Mouse (Mus musculus): Measurements from ENCODE around the gene Gm45717.
"Not testable (repeated sequence)": the region's sequence is repeated elsewhere in the genome, so short reads cannot be mapped to it uniquely, and the experiment has no call there.

Gene Gm45717

DNA sequence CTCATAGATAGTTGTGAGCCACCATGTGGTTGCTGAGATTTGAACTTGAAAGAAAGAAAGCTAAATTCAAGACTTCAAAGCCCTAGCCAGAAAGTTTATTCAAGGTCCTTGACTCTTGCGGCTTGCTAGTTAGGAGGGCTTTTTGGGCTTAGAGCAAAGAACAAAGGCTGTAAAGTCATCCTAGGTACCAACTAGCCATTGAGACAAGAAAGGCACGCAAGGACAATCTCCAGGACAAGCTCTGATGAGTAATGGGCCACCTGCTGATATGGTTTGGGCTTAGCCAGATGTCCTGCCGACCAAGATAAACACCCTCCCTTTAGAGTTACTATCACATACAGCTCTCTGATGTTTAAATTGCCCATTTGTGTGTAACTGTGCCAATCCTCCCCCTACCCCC lies 13.0 kb upstream of the Gm45717 start:
- not testable (repeated sequence) for DNase-seq (ENCODE audit: low read depth, low spot score)

DNA sequence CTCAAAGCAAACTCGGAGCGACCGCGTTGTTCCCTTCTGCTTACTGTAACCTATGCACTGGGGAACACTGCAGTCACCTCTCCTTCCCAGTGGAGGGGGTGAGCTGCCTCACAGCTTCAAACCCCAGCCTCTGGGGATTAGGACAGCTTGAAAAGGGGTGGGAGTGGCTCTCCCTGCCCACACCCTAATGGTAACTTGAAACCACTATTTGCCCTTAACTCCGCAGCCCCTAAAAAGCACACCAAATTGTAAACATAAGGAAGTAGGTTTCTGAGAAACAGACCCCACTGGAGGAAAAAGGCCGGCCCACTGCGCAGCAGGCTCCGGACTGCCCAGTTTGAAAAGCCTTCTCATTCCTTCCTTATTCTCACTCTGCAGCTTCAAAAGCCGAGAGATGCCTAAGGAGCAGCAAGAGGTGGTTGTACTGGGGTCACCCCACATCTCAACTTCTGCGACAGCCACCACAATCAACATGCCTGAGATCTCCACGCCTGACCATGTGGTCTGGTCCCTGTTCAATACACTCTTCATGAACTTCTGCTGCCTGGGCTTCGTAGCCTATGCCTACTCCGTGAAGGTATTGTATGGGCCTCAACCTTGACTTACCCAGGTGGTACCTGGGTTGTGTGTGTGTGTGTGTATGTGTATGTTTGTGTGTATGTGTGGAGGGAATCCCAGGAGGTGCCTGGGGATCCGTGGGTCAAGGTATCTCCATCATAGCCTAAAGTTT lies 12.3 kb upstream of the Gm45717 start:
- peak; percentile 91 for DNase-seq (ENCODE audit: low read depth, low spot score)

DNA sequence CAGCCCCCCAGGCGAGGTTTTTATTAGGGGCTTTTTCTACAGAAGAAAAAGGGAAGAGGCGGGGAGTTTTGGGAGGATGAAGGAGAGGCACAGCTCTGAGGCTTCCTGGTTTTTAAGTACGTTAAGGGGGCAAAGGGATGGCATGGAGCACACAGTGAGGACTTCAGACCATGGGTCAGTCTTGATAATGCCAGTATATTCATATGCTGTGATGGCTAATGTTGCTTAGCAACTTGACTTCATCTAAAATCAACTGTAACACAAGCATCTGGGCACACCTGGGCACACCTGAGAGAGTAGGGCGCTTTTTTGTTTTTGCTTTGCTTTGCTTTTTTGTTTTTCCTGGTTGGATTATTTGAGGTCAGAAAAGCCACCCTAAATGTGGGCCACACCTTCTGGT lies 11.2 kb upstream of the Gm45717 start, which contains the start of gene Ifitm1:
TSS of gene Ifitm1 (plus strand) at position 301 of the 400 bp plus-strand sequence.
- DNase-seq (ENCODE audit: low read depth, low spot score) = no peak

DNA sequence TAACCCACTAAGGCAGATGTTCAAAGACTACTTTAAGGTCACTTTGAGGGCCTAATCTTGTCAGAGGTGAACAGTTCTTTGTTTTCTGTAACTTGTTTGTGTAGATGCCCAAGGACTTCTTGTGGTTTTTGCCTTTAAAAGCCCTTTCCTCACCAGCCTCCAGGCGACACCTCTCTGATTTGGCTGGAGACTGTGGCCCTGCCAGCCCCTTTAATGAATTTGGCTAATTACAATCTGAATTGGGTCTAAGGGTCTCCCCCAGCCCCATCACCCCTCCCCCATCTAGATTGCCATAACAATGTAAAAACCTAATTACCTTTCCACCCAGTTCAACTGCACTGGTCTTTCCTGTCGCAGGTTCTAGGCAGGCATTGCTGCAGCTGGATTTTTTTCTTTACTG lies 7.0 kb upstream of the Gm45717 start:
- DNase-seq (ENCODE audit: low read depth, low spot score) = peak; percentile 57

DNA sequence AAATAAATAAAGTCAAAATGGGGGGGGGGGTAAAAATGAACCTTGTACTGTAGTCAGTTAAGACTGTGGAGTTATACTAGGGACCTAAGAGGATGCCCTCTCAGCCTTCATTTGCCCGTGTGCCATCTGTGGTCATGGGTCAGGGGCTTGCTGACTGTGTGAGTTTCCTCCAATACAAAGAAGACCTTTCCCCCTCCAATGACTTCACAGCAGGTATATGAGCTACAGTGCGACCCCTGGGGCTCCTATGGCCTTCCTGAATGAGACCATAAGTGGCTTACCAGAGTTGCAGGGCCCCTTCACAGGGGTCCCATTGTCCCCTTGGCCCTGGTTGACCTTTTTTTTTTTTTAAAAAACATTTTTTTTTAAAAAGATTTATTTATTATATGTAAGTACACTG lies 5.7 kb upstream of the Gm45717 start:
- no peak for DNase-seq (ENCODE audit: low read depth, low spot score)

DNA sequence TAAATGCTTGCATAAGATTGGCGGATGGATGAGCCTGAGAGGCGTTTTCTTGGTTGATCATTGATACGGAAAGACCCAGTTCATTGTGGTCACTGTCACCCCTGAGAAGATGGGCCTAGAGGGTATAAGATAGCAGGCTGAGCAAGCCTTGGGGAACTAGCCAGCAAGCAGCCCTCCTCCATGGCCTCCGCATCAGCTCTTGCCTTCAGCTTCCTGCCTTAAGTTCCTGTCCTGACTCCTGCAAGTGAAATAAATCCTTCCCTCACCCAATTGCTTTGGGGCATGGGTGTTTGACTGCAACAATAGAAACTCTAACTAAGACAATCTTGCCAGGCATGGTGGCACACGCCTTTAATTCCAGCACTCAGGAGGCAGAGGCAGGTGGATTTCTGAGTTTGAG lies 4.3 kb upstream of the Gm45717 start:
- DNase-seq (ENCODE audit: low read depth, low spot score) = peak; percentile 71

DNA sequence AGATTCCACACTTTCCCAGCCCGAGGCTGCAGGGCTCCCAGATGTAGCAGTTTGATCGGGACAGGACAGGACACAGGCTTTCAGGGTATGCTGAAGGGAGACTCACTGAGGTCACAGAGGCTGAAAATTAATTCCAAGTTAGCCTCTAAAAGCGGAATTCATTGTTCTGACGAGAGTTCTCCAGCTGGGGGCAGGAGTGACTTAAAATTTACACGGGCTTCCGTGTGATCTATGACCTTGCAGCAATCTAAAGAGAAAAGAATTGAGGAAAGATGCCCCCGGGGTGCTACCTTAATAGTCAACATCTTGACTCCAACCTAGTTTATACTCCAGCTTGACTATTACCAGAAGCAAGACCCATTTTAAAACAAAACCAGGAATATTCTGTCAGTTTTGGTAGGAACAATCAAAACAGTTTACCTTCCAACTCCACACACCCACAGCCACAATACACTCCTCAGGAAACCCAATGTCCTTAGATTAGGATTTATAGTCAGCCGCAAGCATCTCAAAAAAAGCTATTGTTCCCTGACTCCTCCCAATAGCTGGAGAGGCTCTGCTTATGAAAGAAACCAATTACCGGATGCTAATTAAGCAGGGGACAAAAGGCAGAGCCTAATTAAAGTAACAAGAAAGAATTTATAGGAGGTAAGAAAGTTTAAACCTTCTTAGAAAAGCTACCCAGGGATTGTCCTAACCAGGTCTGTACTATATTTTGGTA lies 3.6 kb upstream of the Gm45717 start:
- DNase-seq (ENCODE audit: low read depth, low spot score) = peak; percentile 95

DNA sequence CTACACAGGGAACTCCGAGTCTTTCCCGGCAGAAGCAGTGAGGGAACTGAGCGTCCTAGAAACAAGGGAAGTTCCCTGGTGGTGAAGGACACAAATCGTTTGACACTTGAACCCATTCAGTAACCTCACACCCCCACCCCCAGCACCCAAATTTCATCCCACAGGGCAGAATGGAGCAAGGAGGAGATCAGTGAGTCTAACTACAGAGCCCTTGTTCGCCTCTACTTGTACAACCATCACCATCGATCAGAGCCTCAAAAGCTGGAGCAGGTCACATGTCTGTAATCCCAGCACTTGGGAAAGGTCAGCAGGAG lies 776 bp upstream of the Gm45717 start:
- no peak for DNase-seq (ENCODE audit: low read depth, low spot score)

DNA sequence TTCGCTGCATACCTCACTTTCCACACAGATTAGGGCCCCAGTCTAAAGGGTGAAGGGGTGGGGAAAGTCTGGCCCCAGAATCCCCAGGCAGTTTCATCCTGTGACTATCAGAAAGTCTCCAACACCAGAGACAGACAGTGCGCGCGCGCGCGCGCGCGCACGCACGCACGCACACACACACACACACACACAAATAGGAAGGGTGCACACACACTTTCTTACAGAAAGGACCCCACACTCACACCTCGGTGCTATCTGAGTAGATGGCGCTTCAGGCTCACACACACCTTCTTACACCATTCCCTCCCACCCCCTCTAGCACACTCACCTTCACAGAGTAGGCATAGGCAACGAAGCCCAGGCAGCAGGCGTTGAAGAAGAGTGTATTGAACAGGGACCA lies 395 bp downstream of the Gm45717 start:
- peak; percentile 50 for DNase-seq (ENCODE audit: low read depth, low spot score)

DNA sequence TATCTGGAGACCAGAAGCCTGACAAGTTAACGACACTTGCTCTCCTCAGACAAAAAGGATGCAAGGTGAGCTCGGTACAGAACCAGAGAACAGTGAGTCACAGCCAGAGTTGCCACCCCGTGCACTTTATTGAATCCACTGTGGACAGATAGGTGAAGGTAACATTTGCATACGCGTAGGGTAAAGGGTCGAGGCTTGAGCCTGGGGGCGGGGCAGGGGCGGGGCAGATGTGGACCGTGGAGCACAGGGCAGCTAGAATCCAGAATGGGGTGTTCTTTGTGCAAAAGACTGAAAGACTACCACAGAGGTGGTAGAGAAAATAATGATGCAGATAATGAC lies 1.0 kb downstream of the Gm45717 start:
- DNase-seq (ENCODE audit: low read depth, low spot score) = peak; percentile 62

DNA sequence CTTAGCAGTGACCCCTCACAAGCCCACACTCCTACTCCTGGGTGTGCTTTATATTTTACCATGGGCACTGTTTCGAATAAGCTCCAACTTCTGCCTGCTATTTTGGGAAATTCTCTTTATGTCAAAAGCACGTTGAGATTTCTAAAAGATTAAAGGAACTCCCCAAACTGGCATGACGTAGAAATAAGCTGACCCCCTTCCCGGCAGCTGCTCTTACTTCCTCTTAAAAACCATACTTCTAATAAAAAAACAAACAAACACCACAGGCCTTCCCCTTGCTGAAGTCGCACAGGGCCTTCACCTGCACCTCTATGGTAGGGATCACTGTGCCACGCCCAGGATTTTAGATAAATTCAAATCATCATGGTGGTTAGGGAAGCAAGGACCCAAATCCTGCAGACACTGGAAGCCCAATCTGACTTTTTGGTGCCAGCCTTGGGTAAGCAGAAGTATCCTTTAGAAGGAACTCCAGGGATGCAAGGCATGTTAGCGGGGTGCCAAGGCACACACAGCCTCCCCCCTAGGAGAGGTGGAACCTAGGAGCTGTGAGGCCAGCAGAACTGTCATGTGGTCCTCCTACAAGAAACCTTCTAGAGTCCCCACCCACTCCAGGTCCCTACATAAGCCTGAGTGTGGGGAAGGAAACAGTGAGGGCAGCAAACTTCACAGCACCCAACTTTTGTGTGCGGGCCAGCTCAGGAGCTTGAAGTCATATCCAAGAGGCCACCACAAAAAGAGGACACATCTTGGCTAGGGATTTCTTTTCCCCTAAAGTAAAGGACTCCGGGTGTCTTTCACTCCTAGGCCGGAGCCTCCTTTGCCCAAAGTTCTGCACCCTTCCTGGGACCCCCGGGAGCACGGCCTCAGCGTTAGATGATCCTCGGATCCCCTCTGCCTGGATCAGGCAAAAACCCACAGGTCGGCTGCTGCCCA lies 1.7 kb downstream of the Gm45717 start:
- no peak for DNase-seq (ENCODE audit: low read depth, low spot score)

DNA sequence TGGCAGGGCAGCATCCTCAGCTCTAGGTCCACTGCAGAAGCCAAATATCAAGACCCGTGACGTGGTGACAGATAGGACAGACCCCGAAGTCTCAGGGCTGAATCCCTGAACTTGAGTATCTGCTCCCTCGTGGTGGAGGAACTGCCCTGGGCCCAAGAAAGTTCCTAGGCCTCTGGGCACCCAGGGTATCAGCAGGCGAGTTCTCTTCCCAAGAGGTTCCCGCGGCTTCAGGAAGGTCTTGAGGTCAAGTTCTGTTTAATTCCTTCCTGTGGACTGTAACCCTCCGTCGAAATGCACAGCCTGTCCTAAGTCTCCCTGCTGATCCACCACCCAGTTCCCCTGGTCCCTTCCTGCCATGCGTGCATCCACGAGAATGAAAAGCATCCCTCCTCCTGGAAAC lies 2.6 kb downstream of the Gm45717 start:
- DNase-seq (ENCODE audit: low read depth, low spot score) = no peak

DNA sequence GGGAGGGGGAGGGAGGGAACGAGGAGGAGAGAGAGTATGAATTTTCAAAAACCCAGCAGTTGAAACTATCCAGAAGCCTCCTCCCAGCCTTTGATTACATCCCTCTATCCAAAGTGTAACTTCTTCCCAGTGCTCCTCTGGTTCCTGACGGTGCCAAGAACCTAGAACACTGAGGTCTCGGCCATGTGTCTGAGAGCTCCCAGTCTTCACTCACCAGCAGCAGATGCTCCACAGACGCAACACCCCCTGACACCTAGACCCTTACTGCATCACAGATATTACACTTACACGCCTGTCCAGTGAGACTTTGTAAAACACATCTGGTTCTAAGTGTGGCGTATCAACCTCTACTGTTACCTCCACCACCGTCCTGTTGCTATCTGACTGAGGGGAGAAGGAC lies 3.3 kb downstream of the Gm45717 start:
- DNase-seq (ENCODE audit: low read depth, low spot score) = no peak

DNA sequence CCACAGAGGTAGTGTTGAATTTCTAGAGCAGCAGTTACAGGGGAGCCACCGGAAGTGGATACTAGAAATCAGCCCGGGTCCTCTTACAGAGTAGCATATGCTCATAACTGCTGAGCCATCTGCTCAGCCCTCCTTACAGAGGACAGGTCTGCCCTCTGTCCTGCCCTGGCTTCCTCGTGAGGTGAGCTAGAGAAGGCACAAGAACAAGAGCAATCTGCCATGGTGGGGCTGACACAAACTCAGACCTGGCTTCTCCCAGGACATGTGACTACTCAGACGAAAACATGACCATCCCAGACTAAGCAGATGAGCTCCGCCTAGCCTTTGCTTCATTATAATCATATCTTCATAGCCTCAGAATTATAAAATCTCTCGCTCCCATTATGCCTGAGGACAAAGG lies 4.0 kb downstream of the Gm45717 start:
- DNase-seq (ENCODE audit: low read depth, low spot score) = no peak

DNA sequence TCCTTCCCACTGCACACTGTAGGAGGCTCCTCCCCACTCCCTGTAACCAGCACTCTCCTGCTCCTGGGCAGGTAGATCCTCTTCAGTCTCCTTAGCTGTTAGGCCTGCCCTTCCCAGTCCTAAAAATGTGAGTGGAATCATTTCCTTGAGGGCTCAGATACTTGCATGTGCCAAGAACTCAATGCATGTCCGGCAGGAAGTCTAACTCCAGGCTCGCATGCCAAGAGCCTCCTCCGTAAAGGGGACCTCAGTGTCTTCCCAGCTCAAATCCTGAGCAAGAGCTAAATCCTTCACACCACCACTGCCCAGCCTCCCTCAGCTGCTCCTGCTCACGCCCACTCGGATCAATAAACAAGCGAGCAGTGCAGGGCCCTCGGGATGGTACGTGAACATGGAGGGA lies 4.7 kb downstream of the Gm45717 start:
- no peak for DNase-seq (ENCODE audit: low read depth, low spot score)

DNA sequence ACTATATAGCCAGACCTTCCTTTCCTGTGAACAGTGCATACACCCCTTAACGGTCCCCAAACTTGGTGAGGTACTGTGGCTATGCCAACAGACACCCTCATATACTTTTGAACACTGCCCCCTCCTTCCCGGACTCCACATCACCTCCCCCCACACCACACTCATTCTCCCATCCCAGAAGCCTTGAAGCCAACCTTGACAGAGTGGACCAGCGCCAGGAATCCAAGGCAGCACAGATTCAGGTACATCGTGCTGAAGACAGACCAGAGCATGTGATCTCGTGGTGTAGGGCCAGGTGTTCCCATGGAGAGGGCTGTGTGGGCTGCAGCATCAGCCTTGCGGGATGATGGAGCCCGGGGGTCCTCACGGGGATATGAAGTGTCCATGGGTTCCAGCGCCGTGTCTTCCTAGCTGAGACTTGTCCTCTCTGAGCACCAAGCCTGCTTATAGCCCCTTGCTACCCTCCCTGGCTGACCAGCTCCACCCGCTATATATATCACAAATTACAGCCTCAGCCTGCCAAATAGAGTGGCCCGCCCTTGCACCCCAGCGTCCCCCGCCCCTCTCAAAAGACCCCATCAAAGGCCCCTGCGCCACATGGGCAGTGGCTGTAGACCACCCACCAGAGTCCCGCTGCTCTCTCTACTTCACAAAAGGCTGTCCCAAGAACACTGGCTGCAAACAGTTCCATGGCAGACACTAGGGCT lies 5.8 kb downstream of the Gm45717 start, which contains the start of gene Ifitm5:
TSS of gene Ifitm5 (minus strand) at position 468 of the 707 bp plus-strand sequence.
- no peak for DNase-seq (ENCODE audit: low read depth, low spot score)

DNA sequence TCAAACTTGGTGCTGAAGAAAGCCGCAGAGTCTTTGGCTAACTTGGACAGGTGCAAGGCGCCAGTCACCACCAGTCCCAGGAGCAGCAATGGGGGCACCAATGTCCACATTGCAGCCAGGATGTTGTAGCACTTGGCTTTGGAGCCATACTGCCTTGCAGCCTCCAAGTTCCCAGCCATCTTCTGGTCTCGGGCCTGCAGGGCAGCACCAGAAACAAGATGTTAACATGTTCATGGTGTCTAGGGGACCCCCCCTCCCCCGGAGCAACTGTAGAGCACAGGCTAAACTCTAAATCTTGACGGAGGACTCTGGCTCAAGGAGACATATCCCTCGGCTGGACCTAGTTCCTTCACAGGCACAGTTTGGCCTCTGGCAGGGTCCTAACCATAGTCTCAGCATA lies 6.5 kb downstream of the Gm45717 start:
- no peak for DNase-seq (ENCODE audit: low read depth, low spot score)

DNA sequence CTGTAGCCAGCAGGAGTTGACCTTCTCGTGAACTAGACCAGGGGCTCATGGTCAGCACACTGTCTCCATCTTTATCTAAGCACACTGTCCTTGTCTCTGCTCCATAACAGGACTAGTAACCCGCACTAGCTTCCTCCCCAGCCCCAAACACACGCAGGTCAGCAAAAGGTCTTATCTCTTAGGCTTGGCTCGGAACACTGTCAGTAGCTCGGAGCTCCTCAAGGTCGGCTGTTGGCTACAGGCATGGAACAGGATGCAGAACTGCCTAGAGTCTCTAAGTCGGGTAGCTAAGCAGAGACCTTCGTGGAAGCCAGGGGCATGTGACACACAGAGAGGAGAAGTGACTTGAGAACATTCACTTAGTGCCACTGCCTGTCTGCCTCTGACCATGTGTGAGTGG lies 7.6 kb downstream of the Gm45717 start:
- no peak for DNase-seq (ENCODE audit: low read depth, low spot score)

DNA sequence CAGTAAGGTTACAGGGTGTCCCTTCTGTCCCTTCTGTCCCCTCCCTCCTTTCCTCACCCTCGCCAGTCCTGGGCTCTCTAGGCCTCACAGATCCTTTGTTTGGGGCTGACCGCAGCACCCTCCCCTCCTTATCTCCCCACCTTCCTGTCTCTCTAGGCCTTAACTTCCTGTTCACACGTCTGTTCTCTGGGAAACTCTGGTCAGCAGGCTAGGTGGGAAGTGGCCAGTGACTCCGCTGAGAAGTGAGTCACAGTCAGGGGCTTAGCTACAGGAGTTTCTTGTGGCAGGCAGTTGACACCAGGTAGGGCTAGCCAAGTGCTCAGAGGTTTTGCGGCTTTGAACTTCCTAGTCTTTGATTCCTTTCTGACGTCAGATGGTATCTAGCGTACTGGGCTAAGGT lies 8.8 kb downstream of the Gm45717 start:
- DNase-seq (ENCODE audit: low read depth, low spot score) = no peak

DNA sequence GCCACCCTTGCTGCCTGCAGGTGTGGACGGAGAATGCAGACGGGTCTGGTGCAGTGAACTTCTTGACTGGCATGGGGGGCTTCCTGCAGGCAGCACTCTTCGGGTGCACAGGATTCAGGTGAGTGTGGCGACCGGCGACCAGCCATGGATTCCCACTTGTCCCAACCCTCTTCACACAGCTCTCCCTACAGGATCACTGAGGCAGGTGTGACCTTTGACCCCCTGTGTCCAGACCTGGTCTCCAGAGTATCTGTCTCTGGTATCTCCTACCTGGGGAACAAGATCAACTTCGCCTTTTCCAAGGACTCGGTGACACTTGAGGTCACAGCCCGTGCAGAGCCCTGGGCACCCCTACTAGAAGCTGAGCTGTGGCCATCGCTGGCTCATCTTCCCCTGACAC lies 9.4 kb downstream of the Gm45717 start:
- DNase-seq (ENCODE audit: low read depth, low spot score) = no peak

DNA sequence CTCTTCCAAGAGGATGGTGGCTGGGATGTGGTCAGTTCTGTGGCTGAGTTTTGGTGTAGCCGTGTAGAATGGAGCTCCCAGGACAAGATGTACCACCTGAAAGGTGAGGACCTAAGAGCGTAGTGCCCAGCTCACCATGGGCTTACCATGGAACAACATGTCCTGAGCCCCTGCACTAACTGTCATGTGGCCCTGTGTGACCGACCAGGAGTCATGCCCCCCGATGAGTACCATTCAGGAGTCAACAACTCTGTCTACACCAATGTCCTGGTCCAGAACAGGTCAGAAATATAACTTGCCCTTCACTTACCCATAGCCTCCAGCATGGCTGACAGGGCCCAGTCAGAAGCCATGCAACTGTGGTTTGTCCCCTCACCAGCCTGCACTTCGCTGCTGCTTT lies 10.5 kb downstream of the Gm45717 start:
- DNase-seq (ENCODE audit: low read depth, low spot score) = no peak

DNA sequence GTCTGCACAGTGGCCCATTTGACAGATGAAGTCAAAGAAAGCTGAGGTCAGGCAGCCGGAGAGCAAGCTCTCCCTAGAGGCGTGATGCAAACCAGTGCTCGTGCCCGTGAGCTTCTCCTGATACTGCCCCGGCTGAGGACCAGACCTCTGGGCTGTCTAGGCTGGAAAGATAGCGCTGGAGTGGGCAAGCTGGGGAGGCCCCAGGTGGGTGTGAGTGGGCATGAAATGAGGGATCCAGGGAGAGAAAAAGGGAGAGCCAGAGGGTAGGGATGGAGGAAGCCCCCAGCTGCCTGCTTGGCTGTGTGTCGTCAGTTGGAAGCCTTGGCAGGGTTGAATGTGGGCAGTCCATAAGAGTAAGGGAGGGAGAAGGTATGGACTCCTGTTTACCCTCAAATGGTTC lies 11.5 kb downstream of the Gm45717 start:
- DNase-seq (ENCODE audit: low read depth, low spot score) = no peak

All from R1 (cell line).